Mouse (Mus musculus) liver (tissue): ENCODE measurements around the gene 1700010B08Rik.

Experiments used
- DNase-seq: peaks from one replicate; pipeline ENCODE4 v3.0.0-alpha.2; 2020; ENCODE audit warnings: mixed read lengths

The 1700010B08Rik gene

DNA sequence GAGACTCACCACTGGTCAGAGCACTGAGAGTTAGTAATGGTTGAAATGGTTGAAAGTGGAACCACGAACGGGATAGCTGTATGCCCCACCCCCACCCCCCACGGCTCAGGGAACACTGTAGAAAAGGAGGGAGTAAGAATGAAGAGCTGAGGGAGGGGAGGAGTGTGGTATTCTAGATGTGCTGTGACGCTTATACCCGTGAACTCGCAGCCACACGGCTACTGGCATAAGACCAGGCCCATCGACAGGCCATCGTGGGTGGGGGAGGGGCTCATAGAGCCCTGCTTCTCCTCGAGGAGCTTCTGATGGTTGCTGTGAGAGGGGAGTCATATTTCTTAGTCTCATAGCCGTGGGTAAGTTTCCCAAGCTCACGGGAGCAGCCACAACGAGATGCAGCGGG is 5.2 kb downstream of the 1700010B08Rik start:
- no peak for DNase-seq

DNA sequence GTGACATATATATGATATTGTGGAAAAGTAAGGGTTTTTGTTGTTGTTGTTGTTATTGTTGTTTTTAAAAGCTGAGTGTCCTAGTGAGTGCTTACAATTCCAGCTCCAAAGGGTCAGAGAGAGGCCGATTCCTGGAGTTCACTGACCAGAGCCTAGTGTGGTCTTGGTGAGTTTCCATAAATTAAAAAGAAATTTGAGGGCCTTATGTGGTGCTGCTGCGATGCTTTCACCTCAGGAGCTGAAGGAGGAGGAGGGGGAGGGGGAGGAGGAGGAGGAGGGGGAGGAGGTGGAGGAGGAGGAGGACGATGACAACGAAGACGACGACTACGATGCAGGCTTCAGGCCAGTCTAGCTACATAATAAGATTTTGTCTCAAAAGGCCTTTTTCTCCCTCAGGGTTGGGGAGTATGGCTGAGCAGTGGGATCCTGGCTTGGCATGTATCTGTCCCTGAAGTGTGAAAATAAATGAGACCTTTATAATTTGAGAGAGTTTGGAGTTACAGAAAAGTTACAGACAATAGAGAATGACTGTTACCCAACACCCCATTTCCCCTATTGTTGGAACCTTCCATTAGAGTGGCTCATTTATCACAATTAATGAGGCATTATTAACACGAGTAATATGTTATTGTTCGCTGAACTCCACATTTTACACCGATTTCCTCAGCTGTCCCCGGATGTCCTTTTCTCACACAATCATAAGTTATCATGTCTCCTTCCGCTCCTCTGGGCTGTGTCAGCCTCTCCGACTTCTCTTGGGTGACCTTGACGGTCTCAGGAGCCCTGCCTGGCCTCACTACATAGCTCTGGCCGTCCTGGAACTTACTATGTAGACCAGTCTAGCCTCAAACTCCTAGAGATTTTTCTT is 6.0 kb downstream of the 1700010B08Rik start:
- DNase-seq = no peak

DNA sequence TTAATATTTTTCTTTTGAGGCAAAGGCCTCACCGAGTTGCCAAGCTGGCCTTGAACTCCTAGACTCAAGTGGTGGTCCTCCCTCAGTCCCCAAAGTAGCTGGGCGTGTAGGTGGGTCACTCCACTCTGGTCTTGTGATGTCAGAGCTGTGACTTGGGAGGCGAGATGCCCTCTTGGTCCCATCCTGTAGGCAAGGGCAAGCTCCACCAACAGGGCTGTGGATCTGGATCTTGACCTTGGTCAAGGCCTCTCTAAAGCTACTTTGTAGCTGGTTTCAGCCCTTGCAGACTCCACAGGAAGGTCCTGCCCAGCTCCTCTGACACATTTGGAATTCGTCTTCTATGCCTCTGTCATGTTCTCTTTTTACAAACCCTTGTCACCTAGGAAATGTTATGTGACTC is 6.6 kb downstream of the 1700010B08Rik start:
- DNase-seq = no peak

DNA sequence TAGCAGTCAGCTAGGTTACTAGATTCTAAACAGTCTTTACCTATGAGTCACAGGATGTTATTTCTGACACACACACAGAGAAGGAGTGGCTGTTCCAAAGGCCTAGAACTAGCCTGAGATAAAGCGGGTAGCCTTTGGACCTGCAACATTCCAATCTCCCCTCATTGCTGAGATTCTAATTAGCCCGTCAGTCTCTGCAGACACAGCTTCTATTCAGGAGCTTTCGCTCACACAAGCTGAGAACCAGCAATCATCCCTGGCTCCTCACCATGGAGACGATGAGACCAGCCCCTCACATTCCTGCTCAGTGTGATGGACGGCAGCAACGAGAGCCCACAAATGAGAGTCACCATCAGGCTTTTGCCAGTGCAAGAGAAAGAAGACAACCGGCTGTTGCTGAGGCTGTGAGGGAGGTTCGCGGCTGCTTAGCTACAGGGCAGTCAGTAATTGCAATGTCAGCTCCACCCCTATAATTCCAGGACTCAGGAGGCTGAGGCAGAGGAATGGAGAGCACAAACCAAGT is 11.3 kb downstream of the 1700010B08Rik start:
- DNase-seq = peak; percentile 7

DNA sequence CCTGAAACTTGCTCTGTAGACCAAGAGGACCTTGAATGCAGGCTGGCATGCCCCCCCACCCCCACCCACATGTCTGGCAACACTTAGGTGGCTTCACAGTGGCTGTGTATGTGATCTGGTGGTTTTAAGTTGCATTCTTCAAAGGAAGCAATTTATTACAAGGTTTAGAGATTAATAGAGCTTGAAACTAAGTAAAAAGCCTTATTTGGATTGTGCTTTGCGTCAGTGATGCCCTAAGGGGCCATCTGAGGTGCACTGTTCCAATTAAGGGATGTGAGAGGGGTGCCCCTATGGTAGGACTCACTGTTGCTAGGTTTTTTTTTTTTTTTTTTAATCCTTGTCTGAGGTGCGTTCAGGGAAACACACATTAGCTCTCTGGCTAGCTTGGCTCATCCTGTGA is 15.2 kb downstream of the 1700010B08Rik start:
- DNase-seq = no peak

DNA sequence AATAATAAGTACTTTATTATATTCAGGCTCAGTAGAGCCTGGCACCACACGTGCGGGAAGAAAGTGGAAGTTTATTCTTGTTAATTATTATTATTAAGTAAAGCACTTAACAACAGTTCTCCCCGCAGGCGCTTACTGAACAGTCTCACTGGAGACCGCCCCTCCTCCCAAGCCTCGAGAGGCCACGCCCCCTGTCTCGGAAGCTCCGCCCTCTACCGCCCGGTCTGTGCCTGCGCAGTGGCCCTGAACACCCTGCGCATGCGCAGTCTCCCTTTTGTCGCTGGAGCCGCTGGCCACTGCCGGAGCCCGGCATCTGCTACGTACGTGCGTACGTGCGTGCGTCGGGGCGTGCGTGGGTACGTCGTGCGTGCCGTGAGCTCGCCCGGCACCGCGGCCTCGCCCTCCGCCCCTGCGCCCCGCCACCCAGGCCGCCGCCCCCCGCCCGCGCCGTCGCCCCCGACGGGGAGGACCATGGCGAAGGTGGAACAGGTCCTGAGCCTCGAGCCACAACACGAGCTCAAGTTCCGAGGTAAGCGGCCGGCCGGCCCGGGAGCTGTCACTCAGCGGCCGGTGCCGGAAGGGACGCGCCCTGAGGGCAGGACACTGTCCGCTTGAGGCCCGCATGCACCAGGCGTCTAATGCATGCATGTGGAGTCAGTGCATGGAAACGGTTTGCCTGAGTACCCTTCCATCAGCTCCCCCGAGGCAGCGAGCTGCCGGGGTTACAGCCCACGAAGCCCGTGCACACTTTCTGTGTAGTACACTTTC is 18.2 kb downstream of the 1700010B08Rik start, which contains the start of gene Vapb:
TSS of gene Vapb (plus strand) at position 290 of the 768 bp plus-strand sequence.
- DNase-seq = peak; percentile 100

DNA sequence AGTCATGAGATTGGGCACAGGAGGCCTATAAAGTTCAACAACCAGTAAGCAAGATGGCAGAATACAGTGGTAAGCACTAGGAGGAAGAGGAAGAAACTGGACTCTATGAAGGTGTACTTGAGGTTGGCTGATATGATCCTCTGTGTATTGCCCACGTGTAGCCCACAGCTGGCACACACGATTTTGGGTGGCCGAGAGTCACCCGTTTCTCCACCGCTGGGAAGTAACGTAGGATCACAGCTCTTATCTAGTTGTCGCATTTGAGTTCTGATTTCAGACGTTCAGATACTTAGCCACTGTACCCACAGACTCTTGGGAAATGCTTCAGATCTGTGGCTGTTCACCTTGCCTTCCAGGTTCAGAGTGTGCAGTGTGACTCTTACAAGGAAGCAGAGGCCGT is 19.0 kb downstream of the 1700010B08Rik start:
- DNase-seq = no peak

DNA sequence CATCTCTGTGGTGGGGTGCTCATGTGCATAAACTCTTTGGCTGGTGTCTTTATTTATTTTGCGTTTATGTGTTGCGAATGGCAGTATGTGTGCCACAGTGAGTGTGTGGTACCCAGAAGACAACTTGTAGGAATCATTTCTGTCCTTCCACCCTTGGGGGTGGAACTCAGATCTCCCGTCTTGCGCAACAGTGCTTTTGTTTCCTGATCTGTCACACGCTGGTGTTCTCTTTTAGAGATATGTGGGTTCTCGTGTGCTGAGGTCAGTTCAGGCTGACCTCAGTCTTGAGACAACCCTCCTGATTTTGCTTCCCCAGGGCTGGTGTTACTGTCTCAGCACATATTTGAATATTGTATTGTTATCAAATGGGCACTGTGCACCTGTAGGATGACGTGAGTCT is 19.9 kb downstream of the 1700010B08Rik start:
- no peak for DNase-seq

DNA sequence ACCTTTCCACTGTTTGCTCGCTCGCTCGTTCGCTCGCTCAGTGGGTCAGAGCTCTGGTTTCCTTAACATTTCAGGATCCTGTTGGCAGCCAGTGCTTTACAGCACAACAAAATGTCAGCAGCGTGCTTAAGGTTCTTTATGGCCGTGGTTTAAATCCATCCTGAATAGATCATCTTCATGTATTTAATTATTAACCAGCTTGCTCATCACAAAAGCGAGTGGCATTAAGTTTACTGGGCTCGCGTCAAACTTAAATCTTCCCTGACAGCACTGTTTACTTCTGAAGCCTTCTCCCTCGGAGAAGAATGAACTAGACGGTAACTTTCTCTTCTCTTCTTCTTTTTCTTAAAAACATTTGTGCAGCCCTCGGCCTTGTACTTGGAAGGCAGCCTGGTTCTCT is 22.9 kb downstream of the 1700010B08Rik start:
- no peak for DNase-seq

DNA sequence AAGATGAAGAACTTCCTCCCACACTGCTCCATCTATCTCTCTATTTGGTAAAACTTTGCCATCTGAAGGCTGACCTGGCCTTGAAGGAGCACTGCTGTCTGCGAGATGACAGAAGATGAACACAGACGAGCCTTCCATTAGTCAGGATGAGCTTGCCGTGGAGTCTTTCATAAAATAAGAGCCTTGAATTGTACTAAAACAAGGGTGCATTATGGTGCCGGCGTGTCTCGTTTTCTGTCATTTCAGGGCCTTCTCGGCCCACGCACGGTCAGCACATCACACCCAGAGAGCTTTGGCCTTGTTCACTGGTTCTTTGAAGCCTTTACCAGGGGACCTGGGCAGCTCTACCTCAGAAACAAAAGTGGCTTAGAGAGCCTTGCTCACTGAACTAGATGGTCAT is 23.5 kb downstream of the 1700010B08Rik start:
- DNase-seq = no peak

DNA sequence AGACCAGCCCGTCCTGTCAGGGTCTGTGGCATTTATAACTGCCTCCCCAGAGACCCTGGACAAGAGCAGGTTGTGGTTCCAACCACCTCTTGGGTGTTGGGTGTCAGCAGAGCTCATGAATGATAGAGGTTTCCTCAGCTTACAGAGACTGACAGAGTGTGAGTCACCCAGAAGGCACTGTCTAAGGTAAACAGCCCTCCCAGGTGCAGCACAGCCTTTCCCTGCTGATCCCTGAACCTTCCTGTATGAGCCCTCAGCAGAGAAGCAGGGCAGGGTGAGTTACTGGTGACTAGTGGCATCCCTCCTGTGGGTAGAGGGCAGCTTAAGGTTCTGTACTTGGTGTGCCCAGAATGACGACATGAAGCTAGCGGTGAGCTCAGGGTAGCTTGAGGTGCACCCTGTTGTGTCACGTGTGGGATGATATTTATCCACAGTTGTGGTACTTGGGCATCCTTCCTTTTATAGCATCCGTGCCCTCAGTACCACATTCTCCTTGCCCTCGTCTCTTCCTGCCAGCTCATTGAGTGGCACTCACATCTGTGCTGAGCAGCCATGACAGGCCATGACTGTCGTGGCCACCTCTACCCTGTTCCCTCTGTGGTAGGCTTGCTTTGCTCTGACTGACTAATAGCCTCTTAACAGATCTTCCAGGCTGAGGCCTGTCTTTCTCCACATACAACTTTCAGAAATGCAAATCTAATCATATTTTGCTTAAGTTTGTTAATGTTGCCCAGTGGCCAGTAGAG is 25.0 kb downstream of the 1700010B08Rik start:
- no peak for DNase-seq

DNA sequence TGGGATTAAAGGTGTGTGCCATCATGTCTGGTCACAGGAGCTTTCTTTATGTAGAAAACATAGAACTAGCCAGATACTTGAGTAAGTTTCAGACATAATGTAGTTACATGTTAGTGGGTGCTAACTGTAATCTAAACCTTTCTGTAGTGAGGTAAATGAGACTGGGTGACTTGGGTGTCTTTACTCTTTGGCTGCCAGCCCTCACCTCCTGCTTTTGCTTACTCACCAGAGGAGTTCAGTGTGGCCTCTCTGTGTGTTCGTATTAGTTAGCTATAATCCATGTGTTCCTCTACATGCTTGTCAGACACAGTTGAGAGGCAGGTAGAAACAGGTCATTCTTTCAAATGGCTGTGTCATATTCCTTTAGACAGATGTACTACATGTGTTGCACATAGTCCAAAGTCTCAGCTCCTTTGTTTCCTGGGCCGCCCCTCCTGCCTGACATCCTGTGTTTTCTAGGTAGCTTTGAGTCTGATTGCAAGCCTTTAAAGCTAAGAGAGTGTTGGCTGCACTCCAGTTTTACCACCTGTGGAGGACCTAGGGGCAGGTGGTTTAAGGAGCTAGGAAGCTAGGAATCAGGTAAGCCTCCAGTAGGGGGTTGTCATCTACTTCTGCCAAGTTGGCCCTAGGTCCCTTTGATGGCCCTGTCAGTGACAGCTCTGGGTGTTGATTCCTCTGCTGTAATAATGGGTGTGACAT is 29.9 kb downstream of the 1700010B08Rik start:
- DNase-seq = no peak

DNA sequence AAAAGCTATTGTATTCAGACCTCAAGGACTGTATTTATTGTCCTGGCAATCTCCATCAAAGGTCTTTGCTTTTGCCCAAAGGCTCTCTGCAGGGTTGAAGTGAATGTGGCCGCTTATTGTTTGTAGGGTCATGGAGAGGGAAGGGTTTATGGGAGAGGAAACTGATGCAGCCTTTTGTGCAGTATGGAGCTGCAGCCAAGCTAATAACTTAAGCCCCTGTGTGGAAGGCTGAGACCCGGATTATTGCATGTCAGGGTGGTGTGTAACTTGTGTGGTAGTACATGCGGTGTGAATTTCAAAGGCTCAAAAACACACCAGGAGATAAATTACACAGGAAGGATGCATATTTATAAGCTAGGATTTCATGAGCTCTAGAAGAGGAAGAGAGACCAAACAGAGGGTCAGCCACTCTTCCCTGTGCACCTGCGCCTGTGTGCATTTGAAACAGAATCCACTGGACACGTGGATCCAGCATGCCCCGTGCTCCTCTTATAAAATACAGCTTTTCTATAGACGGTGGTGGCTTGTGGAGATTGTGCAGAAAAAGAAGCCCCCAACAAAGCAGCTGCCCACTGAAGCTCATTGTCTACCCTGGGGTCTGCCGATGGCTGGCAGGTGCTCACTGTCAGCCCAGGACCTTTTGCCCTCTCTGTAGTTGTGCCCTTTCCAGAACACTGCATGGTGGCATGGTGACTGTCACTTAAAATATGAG is 36.4 kb downstream of the 1700010B08Rik start:
- no peak for DNase-seq

DNA sequence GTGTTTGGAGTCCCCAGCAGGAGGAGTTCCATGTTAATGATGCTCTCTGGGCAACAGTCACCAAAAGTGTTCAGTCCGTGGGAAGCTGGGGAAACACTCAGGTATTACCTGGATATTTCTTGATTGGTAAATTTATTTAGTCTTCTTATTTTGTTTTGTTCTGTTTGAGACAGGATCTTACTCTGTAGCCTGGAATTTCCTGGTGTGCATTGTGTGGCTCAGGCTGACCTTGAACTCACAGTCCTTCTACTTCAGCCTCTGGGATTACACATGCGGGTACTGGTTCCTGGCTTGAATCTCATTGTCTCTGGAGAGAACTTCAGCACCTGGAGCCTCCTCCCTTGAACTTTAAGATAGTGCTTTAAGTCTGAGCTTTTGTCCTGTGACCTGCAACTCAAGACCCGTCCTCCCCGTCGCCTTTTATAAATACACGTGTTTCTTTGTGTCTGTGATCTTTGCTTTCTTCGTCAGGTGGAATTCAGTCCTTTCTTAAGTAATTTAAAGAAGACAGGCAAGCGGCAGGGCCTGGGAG is 38.5 kb downstream of the 1700010B08Rik start:
- DNase-seq = no peak

DNA sequence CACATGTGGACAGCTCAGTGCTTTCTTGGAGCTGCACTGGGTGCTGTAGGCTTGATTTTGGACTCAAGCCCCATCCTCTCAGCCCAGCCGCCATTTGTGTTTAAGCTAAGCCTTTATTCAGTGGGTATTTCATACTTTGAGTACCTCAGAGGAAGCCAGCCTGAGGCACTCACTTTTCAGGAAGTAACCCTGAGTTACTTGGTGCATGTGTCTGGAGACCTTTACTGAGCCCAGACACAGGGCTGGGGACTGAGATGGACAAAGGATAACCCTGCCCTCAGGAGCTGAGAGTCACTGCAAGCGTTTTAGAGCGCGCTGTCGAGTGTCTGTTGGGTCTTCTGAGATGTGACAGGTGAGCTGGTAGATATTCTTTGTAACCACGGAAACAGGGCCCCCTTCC is 41.4 kb downstream of the 1700010B08Rik start:
- no peak for DNase-seq

DNA sequence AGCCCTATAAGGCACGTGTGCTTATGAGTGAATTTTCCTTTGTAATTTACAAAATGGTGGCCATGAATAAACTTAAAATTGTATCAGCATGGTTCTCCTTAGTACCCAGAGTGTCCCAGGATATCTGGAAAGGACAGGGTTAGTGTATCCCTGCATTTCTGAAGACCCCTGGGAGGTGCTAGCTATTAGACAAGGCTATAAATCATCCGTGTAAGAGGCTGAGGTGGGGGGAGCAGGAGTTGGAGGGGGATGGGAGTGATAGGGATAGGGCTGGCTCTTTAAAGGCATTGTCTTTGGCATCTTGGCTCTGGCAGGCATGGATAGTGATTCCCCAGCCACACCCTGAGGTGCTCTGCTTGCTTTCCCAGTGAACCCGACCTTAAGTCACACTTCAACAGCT is 45.4 kb downstream of the 1700010B08Rik start:
- no peak for DNase-seq

DNA sequence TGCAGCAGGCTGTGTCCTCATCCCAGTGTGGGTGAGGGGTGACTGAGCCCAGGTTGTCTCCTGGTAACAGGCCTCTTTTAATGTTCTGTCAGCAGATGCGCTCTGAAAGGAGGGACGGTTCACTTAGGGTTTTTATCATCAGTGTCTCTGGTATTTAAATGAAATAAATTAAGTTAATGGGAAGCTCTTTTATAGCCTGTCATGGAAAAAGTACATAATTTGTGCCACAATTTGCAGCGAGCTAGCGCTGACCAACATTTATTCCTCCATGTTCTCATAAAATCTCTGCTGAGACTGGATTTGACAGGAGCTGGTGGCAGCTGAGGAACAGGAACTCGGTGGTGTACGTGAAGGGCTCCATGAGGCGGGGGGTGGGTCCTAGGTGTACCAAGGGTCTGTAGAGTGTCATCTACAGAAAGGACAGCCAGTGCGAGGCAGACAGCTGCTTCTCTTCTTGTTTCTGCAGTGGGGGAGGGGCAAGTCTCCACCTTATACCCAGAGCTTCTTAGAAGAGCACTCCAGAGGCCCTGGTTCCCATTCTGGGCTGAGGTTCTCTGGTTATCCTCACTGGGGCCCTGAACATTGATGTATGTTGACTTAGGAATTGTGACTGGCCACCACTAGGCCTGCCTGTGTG is 48.9 kb downstream of the 1700010B08Rik start:
- DNase-seq = no peak

DNA sequence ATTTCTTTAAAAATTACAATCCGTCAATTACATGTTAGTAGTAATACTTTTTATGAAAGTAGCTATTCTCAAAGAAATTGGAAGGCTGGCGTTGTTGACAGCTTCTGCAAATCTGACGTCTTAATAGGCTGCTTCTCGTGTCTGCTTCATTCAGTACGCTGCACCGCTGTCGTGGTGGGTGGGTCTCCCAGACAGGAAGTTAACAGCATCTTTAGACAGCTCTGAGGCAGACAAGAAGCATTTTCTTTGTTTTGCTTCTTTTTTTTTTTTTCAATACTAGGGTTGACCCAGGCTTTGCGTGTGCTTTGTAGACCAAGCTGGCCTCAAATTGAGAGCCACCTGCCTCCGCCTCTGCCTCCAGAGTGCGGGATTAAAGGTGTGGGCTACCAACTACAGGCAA is 50.0 kb downstream of the 1700010B08Rik start:
- DNase-seq = no peak

DNA sequence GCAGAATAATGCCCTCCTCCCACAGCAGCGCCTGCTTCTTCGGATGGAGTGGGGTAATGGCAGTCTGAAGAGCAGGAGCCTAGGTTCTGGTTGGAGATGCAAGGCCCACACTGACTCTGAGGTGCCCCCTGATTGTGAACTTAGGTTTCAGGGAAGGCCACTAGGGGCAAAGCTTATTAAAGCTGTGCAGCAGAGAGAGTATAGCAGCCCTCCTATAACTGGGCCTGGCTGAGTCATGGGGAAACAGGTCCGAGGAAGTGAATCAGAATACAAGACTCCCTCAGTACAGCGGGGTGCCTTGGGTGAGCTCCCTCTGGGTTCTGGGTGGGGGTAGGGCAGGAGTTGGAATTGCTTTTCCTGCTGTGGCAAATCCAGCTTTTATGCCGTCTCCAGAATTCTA is 51.4 kb downstream of the 1700010B08Rik start:
- no peak for DNase-seq
